Mouse (Mus musculus) erythroblast, embryonic 14.5 days (primary cell): ENCODE results near the gene Psmd2.

Source experiments
- GATA1 ChIP-seq: IDR thresholded peaks from 2 replicates; pipeline ENCODE4 v1.6.1; 2012; ENCODE audit warnings: low read length, inconsistent platforms, mixed read lengths
- TAL1 ChIP-seq: IDR thresholded peaks from 3 replicates; pipeline ENCODE4 v1.6.1; 2012; ENCODE audit warnings: low read length, inconsistent platforms, mixed read lengths

DNA sequence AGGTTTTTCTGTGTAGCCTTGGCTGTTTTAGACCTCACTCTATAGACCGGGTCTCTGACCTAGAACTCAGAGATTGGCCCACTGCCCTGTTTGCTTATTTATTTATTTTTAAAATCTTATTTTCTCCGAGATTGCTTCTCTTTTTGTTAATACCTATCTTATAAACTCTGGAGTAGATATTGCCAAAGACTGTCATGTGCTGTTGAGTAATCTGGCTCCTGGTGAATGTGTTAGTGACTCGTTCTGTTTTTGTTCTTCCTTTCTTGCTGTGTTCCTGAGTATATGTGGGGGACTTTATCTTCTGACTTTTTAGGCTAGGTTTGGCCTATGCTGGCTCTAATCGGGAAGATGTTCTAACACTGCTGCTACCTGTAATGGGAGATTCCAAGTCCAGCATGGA lies 6.2 kb downstream of the Psmd2 start:
- TF ChIP-seq GATA1 (no peak), TAL1 (no peak)
